Mouse (Mus musculus) 3134 (cell line): ENCODE measurements around the gene Tedc2.

Experiments
- DNase-seq: peaks from one replicate; pipeline ENCODE4 v3.0.0-alpha.2; 2011; ENCODE audit warnings: low spot score; ENCODE audit not compliant: insufficient read length; ENCODE audit errors: extremely low read depth

The Tedc2 gene

DNA sequence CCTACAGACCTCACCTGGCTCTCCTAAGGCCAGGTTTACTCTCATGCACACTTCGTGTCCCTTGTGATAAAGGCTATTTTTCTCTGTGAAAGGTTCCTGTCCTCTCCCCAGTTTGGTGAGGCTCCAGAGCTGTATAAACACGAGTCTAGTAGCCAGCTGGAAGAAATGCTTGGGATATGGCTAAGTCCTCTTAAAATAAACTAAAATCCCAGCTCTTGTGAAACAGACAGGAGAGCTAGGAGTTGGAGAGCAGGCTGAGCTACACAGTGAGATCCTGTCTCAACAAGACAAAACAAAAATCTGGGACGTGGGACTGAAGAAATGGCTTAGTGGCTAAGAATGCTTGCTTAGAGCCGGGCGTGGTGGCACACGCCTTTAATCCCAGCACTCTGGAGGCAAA is 7.5 kb downstream of the Tedc2 start:
- no peak for DNase-seq

DNA sequence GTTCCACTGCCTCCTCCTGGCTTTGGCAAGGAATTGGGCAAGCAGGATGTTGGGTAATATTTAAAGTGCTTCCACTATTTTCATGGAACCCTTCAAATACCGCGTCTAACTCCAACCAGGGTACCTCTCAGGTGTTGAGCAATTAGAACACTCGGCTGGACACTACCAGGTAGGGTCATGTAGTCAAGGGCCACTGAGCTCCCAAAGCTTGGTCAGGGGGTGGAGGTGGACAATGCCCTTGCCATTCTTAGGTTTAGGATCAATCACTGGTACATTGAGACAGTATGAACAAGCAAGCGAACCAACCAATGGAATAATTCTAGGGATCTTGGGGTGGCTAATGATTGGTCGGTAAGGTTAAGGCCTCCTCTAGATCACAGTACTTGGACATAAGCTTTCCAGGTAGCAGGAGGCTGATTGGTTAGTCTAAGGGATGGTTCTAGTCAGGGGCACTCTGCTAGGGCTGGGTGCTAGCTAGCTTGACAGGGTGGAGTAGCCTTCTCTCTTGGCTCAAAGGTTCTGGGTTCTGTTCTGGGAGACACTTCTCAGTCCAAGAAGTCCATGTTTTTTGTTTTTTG is 8.1 kb downstream of the Tedc2 start:
- DNase-seq = no peak

DNA sequence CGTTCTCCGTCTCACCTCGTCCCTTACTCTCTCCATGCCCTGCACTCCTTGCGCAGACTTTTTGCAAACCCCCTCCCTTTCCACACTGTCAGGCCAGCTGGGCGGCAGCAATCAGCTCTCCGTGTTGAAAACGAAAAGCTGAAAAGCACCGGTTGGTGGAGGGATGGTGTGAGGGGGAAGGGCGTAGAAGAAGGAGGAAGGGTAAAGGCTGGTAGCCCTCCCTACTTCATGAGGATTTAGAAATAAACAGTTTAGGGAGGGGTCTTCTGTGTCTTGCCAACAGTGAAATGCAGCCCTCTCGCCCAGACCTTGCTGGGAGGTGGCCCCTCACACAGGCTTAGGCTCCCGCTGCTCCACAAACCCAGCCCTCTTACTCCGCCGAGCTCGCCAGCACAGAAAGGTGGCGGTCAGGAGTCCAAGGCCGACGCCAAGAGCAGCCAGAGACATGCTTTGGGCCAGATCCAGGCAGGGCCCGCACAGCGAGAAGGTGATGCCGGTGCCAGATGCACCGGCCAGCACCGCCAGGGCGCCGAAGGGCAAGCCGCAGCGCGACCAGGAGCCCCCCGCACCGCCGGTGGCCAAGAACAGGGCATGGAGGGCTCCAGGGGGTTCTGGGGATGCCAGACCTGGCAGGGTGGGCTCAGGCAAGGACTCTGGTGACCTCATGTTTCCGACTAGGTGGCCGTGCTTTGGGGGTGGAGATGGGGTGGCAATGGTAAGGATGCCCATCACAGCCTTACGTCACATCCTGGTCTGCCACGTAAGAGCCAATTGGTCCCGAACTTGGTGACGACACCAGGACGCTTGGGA is 8.8 kb downstream of the Tedc2 start:
- no peak for DNase-seq

DNA sequence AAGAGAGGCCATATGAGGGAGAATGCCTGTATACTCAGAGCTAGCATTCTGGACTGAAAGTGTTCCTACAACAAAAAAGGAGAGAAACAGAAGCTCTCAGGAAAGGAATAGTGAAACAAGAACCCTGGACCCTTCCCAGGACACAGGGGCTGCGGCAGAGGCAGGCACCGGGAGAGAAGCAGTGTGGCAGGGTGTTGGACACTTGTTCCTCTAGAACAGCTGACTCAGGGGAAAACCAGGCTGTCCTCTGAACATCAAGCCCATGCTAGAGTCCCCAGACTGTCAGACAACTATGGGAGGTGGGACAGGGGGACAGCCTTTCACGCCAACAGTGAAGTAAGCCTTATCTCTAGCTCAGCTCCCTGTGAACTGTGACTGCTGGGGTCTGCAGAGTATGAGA is 10.1 kb downstream of the Tedc2 start:
- no peak for DNase-seq

DNA sequence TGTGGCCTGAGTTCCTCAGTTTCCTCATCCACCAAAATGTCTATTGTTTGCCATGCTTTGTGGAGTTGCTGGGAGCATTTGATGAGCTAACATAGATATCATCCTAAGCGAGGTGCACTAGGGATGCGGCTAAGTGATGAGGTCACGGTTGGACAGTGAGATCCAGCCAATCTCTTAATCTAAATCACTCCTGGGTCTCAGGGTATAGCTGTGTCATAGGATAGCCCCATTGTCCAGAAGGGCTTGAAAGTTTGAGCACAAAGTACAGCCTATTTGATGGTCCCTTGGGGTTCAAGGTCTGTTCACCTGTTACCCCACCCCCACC is 10.8 kb downstream of the Tedc2 start:
- no peak for DNase-seq

DNA sequence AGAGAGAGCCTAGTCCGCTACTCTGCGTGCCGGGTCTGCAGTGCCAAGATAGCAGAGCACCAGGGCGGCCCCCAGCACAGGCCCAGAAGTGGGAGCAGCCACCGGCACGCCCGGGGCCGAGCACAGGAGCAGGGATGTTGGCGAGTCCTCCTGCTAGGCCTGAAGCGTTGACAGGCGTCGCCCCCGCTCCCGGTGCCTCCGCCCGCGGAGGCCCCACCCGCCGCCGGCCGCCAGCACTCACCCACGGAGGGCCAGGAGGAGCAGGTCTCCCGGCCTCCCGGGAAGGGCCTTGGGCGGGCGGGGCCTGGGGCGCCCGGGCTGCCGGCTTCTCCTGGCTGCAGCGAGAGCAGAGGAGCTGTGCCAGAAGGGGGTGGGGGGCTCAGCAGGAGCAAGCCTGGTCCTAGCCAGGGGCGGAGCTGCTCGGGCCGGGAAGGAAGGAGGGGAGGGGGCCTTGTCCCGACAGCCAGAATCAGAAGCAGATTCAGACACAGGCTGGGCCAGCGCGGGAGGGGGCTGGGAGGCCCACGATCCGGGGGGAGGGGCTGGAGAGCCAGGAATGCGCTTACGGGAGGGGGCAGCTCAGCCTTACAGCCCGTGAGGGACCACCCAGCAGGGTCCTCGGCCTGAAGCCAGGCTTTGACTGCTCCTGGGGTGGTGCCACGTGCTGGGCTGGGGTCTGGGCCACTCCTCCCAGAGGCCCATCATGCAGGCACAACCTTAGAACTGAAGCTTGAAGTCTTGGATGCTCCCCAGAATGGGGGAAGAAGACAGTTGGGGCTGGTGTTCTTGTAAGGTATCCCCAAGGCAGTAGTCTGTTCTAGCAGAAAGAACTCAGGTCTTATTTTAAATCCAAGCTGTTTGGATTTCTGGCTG is 11.4 kb downstream of the Tedc2 start, which contains the start of gene Ntn3:
Gene Ntn3 (minus strand): TSS at position 489 of the 873 bp plus-strand sequence.
- no peak for DNase-seq

DNA sequence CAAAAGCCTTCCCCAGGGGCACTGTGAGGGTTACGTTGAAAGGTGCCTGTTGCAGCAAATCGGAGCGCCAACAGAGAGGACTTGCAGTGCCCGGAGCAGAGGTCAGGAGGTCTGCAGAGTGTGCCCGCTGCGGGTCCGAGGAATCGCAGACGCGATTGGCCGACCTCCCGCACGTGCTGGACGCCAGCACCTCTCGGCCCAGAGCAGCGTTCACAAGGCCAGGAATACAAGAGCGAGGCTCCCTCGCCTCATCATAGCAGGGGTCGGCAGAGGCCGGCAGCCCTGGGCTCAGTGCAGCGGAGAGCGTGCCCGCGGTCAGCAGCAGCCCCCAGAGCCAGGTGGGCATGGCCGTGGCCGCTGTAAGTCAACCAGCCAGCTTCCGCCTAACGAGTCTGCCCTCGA is 12.0 kb downstream of the Tedc2 start:
- no peak for DNase-seq

DNA sequence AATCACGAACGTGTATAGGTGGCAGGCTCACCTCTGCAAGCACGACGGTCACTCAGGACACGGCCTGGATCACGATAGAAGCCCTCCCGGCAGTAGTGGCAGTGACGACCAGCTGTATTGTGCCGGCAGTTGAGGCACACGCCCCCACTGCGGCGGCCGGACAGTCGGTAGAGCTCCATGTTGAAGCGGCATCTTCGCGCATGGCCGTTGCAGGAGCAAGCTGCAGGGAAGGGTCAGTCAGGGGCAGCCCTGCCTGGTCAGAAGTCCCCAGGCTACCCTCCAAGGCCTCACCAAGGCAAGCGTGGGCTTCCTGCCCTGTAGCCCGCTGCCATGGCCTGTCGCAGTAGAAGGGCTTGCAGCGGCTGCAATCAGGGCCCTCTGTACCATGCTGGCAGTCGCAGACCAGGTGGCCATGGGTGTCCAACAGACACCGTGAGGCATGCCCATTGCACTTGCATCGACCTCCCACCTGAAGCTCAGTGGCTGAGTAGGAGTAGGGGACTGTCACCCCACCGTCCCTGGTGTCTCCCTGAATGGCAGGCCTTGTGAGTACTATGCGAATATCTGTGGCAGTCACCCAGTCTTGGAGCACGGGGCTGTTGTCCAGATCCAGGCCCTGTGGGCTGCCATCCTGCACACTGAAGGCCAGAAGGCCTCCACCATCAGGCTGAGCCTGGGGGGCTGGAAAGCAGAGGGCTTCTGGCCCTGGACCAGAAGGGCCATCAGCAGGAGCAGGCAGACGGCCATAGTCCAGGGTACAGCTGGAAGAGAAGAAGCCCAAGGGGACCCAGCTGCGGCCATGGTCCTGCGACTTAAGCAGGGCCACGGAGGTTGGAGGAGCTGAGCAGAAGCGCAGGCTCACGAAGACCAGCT is 12.6 kb downstream of the Tedc2 start:
- DNase-seq = no peak

DNA sequence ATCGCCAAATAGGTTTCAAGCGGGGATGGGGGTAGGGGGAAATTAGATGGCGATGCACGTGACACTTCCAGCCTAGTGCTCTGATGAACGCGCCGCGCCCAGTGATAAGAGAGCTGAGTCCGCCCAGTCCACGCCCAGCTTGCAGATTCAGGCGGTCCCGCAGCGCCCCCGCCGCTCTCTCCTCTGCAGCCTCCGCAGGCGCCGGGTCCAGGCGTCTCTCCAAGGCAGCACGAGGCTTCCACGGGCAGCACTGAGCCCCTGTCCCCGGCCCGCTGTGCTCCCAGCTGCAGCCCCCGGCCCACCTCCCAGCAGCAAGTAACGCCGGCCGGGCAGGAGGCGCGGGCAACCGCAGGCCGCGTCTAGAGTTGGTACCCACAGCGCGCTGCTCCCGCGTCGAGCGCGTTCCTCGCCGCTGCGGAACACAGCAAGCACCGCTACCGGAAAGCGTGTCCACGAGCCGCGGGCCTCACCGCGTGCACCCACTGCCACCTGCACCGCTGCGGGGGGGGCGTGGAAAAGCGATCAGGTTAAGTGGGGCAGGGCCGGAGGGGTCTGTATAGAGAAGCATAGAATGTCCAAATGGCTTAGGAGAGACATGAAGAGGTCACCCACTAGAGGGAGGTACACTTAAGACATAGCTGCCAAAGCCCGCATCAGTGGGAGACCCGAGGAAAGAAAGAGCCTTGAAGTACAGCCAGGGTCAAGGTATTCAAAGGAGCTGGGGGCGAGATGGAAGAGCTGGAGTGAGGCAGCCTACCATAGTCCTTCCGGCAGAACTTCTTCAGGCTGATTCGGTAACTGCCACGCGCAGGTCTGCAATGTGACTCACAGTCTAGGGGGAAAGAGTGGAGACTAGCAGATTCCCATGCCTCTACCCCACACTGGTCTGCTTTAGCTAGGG is 13.9 kb downstream of the Tedc2 start:
- DNase-seq = no peak

DNA sequence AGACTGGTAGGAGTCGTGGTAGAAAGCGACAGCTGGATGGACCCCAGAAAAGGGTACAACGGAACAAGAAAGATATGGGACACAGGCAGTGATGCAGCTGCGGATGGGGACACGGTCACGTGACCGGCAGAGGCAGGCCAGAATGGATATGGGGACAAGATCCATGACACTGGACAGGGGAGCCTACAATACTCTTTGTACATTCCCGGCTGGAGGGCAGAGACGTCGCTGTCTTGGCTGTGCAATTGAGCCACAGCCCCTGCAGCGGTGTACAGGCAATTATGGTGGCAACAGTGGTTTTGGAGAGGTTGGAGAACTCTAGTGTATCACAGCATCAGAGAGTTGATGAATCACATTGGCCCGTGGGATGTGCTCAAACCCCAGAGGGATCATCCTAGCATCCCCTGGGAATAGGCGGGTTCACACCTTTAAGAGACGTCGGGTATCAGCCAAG is 14.7 kb downstream of the Tedc2 start:
- DNase-seq = no peak

DNA sequence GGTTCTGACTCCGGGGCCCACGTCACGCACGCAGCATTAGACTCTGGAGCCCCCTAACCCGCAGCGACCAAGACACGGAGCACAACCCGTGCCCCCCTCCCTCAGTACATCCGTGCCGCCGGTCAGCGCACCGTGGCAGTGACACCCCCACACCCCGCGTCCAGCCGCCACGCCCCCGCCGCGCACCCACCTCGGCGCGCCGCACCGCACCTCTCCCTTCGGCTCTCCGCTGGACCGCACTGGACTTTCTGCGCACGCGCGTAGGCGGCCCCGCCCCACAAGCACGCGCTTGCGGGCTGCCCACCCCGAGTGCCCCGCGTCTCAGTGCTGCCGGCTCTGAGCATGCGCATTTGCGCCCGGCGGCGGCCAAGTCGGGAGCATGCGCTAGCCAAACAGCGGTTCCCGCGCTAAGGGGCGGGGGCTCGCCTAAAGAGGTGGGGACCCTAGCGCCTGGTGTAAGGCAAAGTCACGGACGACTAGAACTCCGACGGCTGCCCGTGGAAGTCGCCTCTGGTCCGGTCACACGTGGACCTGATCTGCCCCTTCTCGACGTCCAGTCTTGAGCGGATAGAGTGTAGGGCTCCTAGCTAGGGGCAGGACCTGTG is 15.3 kb downstream of the Tedc2 start, which contains the start of gene Tbc1d24:
Gene Tbc1d24 (minus strand): TSS at position 279 of the 605 bp plus-strand sequence.
- peak; percentile 86 for DNase-seq

DNA sequence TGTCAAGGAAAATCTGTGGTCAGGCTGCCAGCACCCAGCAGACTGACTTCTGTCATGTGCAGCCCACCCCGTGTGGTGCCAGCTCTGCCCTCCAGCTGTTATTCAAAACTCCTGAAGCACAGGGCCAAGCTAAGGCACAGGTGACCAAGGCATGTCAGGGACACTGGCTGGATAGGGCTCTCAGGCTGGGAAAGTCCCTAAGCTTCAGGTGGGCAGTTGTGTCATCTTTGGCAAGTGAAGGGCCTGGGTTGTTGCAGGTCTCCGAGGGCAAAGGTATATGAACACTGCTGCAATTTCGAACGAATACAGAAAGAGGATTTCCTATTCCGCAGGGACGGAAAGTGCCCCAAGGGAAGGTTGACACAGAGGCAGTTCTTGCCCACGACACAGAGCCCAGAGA is 15.8 kb downstream of the Tedc2 start:
- no peak for DNase-seq

DNA sequence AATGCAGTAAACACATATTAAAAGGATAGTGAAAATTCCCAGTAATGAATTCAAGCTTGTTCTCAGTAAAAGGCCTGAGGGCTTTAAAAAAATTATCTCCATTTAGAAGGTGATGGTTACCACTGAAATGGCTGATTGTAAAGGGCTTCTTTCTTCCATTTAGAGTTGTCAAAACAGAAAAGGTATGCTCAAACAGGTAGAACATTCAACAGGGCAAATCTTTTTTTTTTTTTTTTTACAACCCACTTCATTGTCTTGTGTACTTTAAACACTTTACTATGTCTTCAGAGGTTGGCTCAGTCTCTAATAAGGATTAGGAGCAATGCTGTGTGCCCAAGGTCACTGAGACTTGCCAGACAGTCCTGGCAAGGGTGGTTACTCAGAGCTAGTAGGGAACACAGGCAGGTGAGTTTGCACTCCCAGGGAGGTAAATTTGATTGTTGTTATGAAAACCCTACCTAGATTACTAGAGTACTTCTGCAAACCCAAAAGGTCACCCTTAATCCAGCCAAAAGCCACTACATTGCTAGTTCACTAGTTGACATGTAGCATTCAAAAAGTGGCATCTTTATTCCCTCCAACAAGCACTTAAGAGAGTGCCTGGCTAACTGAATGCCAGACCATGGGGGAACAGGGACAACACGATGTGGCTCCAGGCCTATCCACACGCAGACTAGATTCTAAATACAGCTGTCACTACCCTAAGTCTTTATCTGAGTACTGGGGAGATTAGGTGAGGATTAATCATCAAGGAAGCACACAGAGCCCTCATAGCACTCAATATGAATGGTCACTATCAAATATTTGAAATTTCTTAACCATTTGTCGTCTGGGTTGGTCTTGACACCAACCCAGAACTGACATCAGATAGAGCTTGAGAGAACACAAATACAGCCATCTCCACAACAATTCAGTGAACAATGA is 16.8 kb downstream of the Tedc2 start:
- no peak for DNase-seq

DNA sequence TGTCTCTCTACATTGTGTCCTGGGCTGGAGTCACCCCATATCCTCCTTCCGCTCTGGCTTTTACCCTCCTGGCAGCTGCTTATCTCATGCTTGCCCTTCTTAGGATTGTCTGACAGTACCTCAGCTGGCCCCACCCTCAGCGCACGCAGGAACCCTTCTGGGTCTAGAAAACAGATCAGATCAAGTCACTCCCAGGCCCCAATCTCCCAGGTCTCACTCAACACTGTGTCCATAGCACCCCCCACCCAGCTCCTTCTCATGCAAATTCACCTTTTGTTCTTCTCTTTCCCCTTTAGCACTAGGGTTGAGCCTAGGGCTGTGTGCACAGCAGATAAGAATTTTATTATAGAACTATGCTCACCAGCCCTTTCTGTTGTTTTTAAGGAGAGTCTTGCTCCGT is 17.6 kb downstream of the Tedc2 start:
- no peak for DNase-seq

DNA sequence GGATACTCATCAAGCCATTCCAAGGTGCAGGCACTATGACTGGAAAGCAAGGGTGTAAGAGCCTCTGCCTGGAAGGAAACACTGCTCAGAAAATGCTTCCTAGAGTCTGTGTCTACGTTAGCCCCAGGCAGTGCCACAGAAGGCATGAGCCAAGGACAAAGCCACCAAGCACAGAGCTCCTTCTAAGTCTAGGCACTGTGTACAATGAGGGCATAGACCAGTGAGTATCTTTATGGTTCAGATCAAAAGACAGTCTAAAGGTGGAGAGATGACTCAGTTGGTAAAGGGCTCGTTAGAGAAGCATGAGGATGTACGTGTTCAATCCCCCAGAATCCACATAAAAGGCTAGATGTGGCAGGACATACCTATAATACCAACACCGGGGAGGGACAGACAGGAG is 19.6 kb downstream of the Tedc2 start:
- no peak for DNase-seq

DNA sequence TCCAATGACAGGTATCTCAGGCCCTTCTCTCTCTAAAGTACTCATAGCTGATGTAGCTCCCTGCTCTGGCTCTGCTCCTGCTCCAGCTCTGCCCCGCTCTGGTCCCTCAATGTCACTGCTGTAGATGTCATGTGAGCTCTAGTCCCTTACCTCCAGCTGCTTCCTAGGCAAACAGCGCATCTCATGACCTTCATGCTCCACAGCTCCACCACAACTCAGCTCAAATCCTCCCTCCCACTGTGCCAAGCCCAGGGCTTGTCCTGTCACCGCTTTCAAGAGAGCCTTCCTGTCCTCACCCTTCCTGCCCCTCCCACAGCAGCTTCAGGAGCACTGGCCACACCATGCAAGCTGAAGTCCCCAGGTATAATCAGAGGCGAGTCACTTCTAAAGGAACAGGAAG is 20.9 kb downstream of the Tedc2 start:
- DNase-seq = no peak

DNA sequence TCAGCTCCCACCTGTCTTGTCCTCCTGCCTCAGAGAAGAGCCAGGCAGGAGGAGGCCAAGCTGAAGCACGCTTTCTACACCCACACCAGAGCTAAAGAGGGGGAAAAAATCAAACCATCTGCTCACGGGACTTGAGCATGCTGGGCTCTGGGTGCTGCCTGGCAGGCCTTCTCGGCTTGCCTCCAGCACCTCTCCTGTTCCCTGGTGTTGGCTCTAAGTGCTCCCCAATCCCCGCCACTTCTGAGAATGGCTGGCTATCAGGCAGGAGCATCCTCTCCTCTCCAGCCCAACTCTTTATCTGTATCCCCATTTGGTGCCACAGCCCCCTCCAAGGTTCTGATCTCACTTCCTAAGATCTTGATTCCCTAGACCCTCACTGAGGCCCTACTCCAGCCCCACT is 21.4 kb downstream of the Tedc2 start:
- DNase-seq = no peak
